Mouse (Mus musculus): ENCODE data around the gene Fam122a.

DNA sequence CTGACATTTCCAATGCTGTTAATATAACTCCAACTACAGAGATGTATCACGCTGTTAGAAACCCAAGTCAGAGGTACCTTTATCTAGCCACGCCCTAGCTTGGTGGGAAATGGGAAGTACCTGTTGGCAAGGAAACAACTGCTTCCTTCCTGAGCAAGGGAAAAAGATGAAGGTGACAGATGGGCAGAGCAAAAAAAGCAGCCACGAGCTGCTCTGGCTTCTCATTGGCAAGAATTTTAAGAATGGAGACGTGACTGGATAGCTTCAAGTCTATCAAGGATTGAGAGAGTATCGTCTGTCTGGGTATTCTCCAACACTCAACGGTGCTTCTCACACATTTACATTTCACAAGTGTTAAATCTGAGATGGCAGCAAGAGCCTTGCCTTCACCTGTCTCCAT lies 1.9 kb downstream of the Fam122a start:
- TF ChIP-seq POLR2A (IDR thresholded peaks at IDR 0.05; ENCODE audit: insufficient read depth, low read depth, low read length) (no peak), CTCF (IDR thresholded peaks at IDR 0.05; ENCODE audit: insufficient read depth, low read depth, low read length) (no peak)
